Comparison of ENCODE assay signal across 22 mouse cellular contexts in genomic region chr9:62426531-62426930, GRCm38 (mm10).
DNase-seq lines count a peak whose midpoint lies in the region; ATAC-seq and TF ChIP-seq lines count a peak whose summit lies in the region.
"Had no signal": no experiment of that assay in that cellular context is flagged by ENCODE, and none has a peak within 500 bp of the region (broad histone marks: within the 10 kb centered on the region; RNA-seq: fewer than 3 reads in every experiment).

No protein-coding gene starts in this region.

- 92% methylated on average over 6 of the region's 6 CpGs for WGBS in cerebellum, adult 2 months
- WGBS in heart, embryonic 10.5 days, result 88% methylated on average over 6 of the region's 6 CpGs
- WGBS in lung, embryonic 15.5 days, result 93% methylated on average over 6 of the region's 6 CpGs
- WGBS in embryonic facial prominence, embryonic 10.5 days, result 93% methylated on average over 6 of the region's 6 CpGs

- no peaks in the 10 kb centered on the region for H3K27me3 ChIP-seq in cerebellum, adult 2 months (ENCODE audit: control insufficient read depth, insufficient read depth, low read length)
- no peaks in the 10 kb centered on the region for H3K27me3 ChIP-seq in heart, embryonic 10.5 days (ENCODE audit: insufficient read depth, poor library complexity, severe bottlenecking)
- H3K27me3 ChIP-seq in lung, embryonic 15.5 days, result no peaks in the 10 kb centered on the region
- no peaks in the 10 kb centered on the region for H3K27me3 ChIP-seq in embryonic facial prominence, embryonic 10.5 days (replicated peaks; ENCODE audit: low read depth, poor library complexity, severe bottlenecking)
- H3K27me3 ChIP-seq: embryonic facial prominence, embryonic 15.5 days; heart, embryonic 13.5 days; hindbrain, embryonic 12.5 days; limb, embryonic 15.5 days; neural tube, embryonic 12.5 days had no signal

- TF ChIP-seq POLR2A in cerebellum, adult 2 months (IDR thresholded peaks at IDR 0.05; ENCODE audit: borderline replicate concordance, insufficient read depth, low read length), result no peak

- H3K36me3 ChIP-seq in heart, embryonic 10.5 days, result peaks cover 8% of the 10 kb centered on the region
- peaks cover 30% of the 10 kb centered on the region for H3K36me3 ChIP-seq in lung, embryonic 15.5 days
- peaks cover 32% of the 10 kb centered on the region for H3K36me3 ChIP-seq in embryonic facial prominence, embryonic 10.5 days (replicated peaks)
- H3K36me3 ChIP-seq: embryonic facial prominence, embryonic 15.5 days had no signal

- H3K4me2 ChIP-seq in lung, embryonic 15.5 days, result no peak overlapping the region
- H3K4me2 ChIP-seq: embryonic facial prominence, embryonic 15.5 days; heart, embryonic 13.5 days; hindbrain, embryonic 12.5 days; limb, embryonic 15.5 days; lung, embryonic 14.5 days; neural tube, embryonic 12.5 days had no signal

- no peak for TF ChIP-seq CTCF in cerebellum, adult 2 months (IDR thresholded peaks at IDR 0.05; ENCODE audit: borderline replicate concordance, insufficient read depth, low read depth, low read length)

- no peaks in the 10 kb centered on the region for H3K9me3 ChIP-seq in heart, embryonic 10.5 days
- no peaks in the 10 kb centered on the region for H3K9me3 ChIP-seq in lung, embryonic 15.5 days
- H3K9me3 ChIP-seq in embryonic facial prominence, embryonic 10.5 days, result no peaks in the 10 kb centered on the region
- H3K9me3 ChIP-seq: embryonic facial prominence, embryonic 15.5 days; heart, embryonic 13.5 days; hindbrain, embryonic 12.5 days; limb, embryonic 15.5 days; neural tube, embryonic 12.5 days had no signal

- H3K9ac ChIP-seq in lung, embryonic 15.5 days, result no peak overlapping the region
- H3K9ac ChIP-seq: embryonic facial prominence, embryonic 15.5 days; hindbrain, embryonic 12.5 days; limb, embryonic 15.5 days; liver, embryonic 14.5 days; lung, embryonic 14.5 days; neural tube, embryonic 12.5 days had no signal

- no peak overlapping the region for H3K4me3 ChIP-seq in cerebellum, adult 2 months (replicated peaks; ENCODE audit: insufficient read depth, low read depth, low read length)
- no peak overlapping the region for H3K4me3 ChIP-seq in heart, embryonic 10.5 days
- no peak overlapping the region for H3K4me3 ChIP-seq in lung, embryonic 15.5 days
- no peak overlapping the region for H3K4me3 ChIP-seq in embryonic facial prominence, embryonic 10.5 days
- H3K4me3 ChIP-seq: embryonic facial prominence, embryonic 15.5 days; heart, embryonic 13.5 days; hindbrain, embryonic 12.5 days; left cerebral cortex, adult 2 months; limb, embryonic 15.5 days; neural tube, embryonic 12.5 days had no signal

- DNase-seq in cerebellum, adult 2 months, result no peak
- no peak for DNase-seq in cerebellum, adult 11-12 months
- DNase-seq in heart, embryonic 10.5 days (ENCODE audit: low spot score), result no peak
- DNase-seq in heart, adult 18-20 months, result no peak
- no peak for DNase-seq in lung, postnatal 14 days
- DNase-seq in embryonic facial prominence, embryonic 10.5 days (ENCODE audit: low spot score), result no peak
- DNase-seq: cerebellum, postnatal 14 days; left cerebral cortex, postnatal 4 days; lung, embryonic 14.5 days; midbrain, embryonic 14.5 days; right cerebral cortex, postnatal 25 days; spleen, adult 18-20 months; thymus, adult 18-20 months had no signal

- no peak for ATAC-seq in lung, embryonic 15.5 days (ENCODE audit: borderline replicate concordance, extremely low read depth, low FRiP score, low TSS enrichment)
- ATAC-seq: forebrain, embryonic 14.5 days had no signal

- peaks cover 28% of the 10 kb centered on the region for H3K4me1 ChIP-seq in cerebellum, adult 2 months (ENCODE audit: control insufficient read depth, insufficient read depth, low read length)
- peaks cover 22% of the 10 kb centered on the region for H3K4me1 ChIP-seq in heart, embryonic 10.5 days
- H3K4me1 ChIP-seq in lung, embryonic 15.5 days, result peaks cover 3% of the 10 kb centered on the region
- peaks cover 3% of the 10 kb centered on the region for H3K4me1 ChIP-seq in embryonic facial prominence, embryonic 10.5 days

- 0 out of 2 replicates have a peak overlapping the region, but pooled peaks have one; percentile 46 for H3K27ac ChIP-seq in cerebellum, adult 2 months (ENCODE audit: insufficient read depth, low read length)
- peak overlapping the region; percentile 13; the same call in 1 of the 2 replicates for H3K27ac ChIP-seq in heart, embryonic 10.5 days
- peak overlapping the region; percentile 51; the same call in 1 of the 2 replicates for H3K27ac ChIP-seq in lung, embryonic 15.5 days
- 0 out of 2 replicates have a peak overlapping the region, but pooled peaks have one; percentile 19 for H3K27ac ChIP-seq in embryonic facial prominence, embryonic 10.5 days (replicated peaks)
- H3K27ac ChIP-seq: embryonic facial prominence, embryonic 15.5 days; hindbrain, embryonic 12.5 days; limb, embryonic 15.5 days; liver, embryonic 14.5 days; neural tube, embryonic 12.5 days had no signal
